Mouse (Mus musculus): ENCODE results near the gene Ppp1r18. TPM values are rescaled to one million over a fixed set of nuclear protein-coding genes. Genes with fewer than 3 reads are reported as not detected.

The Ppp1r18 gene
- polyA plus RNA-seq, 1 experiment from 2014 or later = 22.9 TPM

- peaks cover 16% of the 10 kb centered on the region; the same call in 1 of the 2 replicates for H3K36me3 ChIP-seq (ENCODE audit: control insufficient read depth, insufficient read depth, low read length)
- DNase-seq (ENCODE audit: low spot score) (peak; percentile 91), ATAC-seq (ENCODE audit: insufficient number of reproducible peaks, low FRiP score, low TSS enrichment, low read depth) (peak; percentile 88)
- peaks cover 6% of the 10 kb centered on the region; the same call in 1 of the 2 replicates for H3K4me1 ChIP-seq (ENCODE audit: control insufficient read depth, insufficient read depth, low read length)
- peak within 1 kb of the TSS; percentile 66 for H3K4me3 ChIP-seq (ENCODE audit: low read depth, low read length)
- H3K9ac ChIP-seq (ENCODE audit: low read length) = peak within 1 kb of the TSS; percentile 76
- under 1% methylated on average over 44 of the region's 47 CpGs for WGBS
- H3K27ac ChIP-seq (replicated peaks; ENCODE audit: low read depth, low read length) = peak within 1 kb of the TSS; percentile 77; the same call in 1 of the 2 replicates
- 0 out of 2 replicates have a peak, but pooled peaks cover 2% of the 10 kb centered on the region for H3K27me3 ChIP-seq (ENCODE audit: control insufficient read depth, insufficient read depth, low read length)
- H3K4me2 ChIP-seq (ENCODE audit: low read depth, severe bottlenecking) = peak within 1 kb of the TSS; percentile 92
- no peaks in the 10 kb centered on the region for H3K9me3 ChIP-seq (ENCODE audit: control insufficient read depth, low read length)
These were observed 42.1 kb upstream of the Ppp1r18 start, which contains the start of gene Flot1 for GRCm38 (mm10) chr17:35822964-35823937. Flot1 (plus strand) TSS chr17:35823230.

GRCm38 (mm10) chr17:35824402-35824801 lies 41.0 kb upstream of the Ppp1r18 start:
- Histone ChIP-seq H3K27ac (replicated peaks; ENCODE audit: low read depth, low read length) (no peak overlapping the region), H3K4me2 (ENCODE audit: low read depth, severe bottlenecking) (peak overlapping the region; percentile 92; the same call in 1 of the 2 replicates)

GRCm38 (mm10) chr17:35825109-35825850 lies 40.1 kb upstream of the Ppp1r18 start:
- H3K4me2 ChIP-seq (ENCODE audit: low read depth, severe bottlenecking) = no peak overlapping the region
- no peak for ATAC-seq (ENCODE audit: insufficient number of reproducible peaks, low FRiP score, low TSS enrichment, low read depth)
- no peak overlapping the region for H3K4me3 ChIP-seq (ENCODE audit: low read depth, low read length)
- DNase-seq (ENCODE audit: low spot score) = no peak
- H3K4me1 ChIP-seq (ENCODE audit: control insufficient read depth, insufficient read depth, low read length) = peaks cover 10% of the 10 kb centered on the region; the same call in 1 of the 2 replicates
- no peaks in the 10 kb centered on the region for H3K27me3 ChIP-seq (ENCODE audit: control insufficient read depth, insufficient read depth, low read length)
- no peaks in the 10 kb centered on the region for H3K9me3 ChIP-seq (ENCODE audit: control insufficient read depth, low read length)
- 95% methylated on average over 13 of the region's 13 CpGs for WGBS
- peaks cover 16% of the 10 kb centered on the region; the same call in 1 of the 2 replicates for H3K36me3 ChIP-seq (ENCODE audit: control insufficient read depth, insufficient read depth, low read length)
- no peak overlapping the region for H3K9ac ChIP-seq (ENCODE audit: low read length)
- H3K27ac ChIP-seq (replicated peaks; ENCODE audit: low read depth, low read length) = no peak overlapping the region

More at GRCm38 (mm10) chr17:35824402-35824801, 41.0 kb upstream of the Ppp1r18 start:
- Histone ChIP-seq H3K4me1 (ENCODE audit: control insufficient read depth, insufficient read depth, low read length) (peaks cover 6% of the 10 kb centered on the region; the same call in 1 of the 2 replicates), H3K27me3 (ENCODE audit: control insufficient read depth, insufficient read depth, low read length) (no peaks in the 10 kb centered on the region), H3K9ac (ENCODE audit: low read length) (no peak overlapping the region), H3K36me3 (ENCODE audit: control insufficient read depth, insufficient read depth, low read length) (peaks cover 16% of the 10 kb centered on the region; the same call in 1 of the 2 replicates), H3K4me3 (ENCODE audit: low read depth, low read length) (no peak overlapping the region), H3K9me3 (ENCODE audit: control insufficient read depth, low read length) (no peaks in the 10 kb centered on the region)
- WGBS = 43% methylated on average over 7 of the region's 7 CpGs
- no peak for ATAC-seq (ENCODE audit: insufficient number of reproducible peaks, low FRiP score, low TSS enrichment, low read depth)
- peak; percentile 52 for DNase-seq (ENCODE audit: low spot score)

- WGBS = under 1% methylated on average over 21 of the region's 21 CpGs
- no peak overlapping the region for H3K4me3 ChIP-seq (ENCODE audit: low read depth, low read length)
- no peak overlapping the region for H3K9ac ChIP-seq (ENCODE audit: low read length)
- DNase-seq (ENCODE audit: low spot score) = peak; percentile 88
- peaks cover 30% of the 10 kb centered on the region; the same call in 1 of the 2 replicates for H3K36me3 ChIP-seq (ENCODE audit: control insufficient read depth, insufficient read depth, low read length)
- no peaks in the 10 kb centered on the region for H3K27me3 ChIP-seq (ENCODE audit: control insufficient read depth, insufficient read depth, low read length)
- no peaks in the 10 kb centered on the region for H3K9me3 ChIP-seq (ENCODE audit: control insufficient read depth, low read length)
- peaks cover 10% of the 10 kb centered on the region; the same call in 1 of the 2 replicates for H3K4me1 ChIP-seq (ENCODE audit: control insufficient read depth, insufficient read depth, low read length)
- ATAC-seq (ENCODE audit: insufficient number of reproducible peaks, low FRiP score, low TSS enrichment, low read depth) = peak; percentile 22; the same call in 1 of the 2 replicates
- H3K27ac ChIP-seq (replicated peaks; ENCODE audit: low read depth, low read length) = no peak overlapping the region
- H3K4me2 ChIP-seq (ENCODE audit: low read depth, severe bottlenecking) = peak overlapping the region; percentile 12
These were observed 35.7 kb upstream of the Ppp1r18 start for GRCm38 (mm10) chr17:35829737-35830136.

GRCm38 (mm10) chr17:35832400-35833238 lies 32.8 kb upstream of the Ppp1r18 start:
- H3K4me2 ChIP-seq (ENCODE audit: low read depth, severe bottlenecking) = no peak overlapping the region
- 69% methylated on average over 8 of the region's 8 CpGs for WGBS
- no peaks in the 10 kb centered on the region for H3K27me3 ChIP-seq (ENCODE audit: control insufficient read depth, insufficient read depth, low read length)
- no peak for ATAC-seq (ENCODE audit: insufficient number of reproducible peaks, low FRiP score, low TSS enrichment, low read depth)
- H3K4me3 ChIP-seq (ENCODE audit: low read depth, low read length) = no peak overlapping the region
- peak; percentile 42 for DNase-seq (ENCODE audit: low spot score)
- no peak overlapping the region for H3K27ac ChIP-seq (replicated peaks; ENCODE audit: low read depth, low read length)
- H3K9ac ChIP-seq (ENCODE audit: low read length) = no peak overlapping the region
- peaks cover 33% of the 10 kb centered on the region for H3K36me3 ChIP-seq (ENCODE audit: control insufficient read depth, insufficient read depth, low read length)
- peaks cover 23% of the 10 kb centered on the region for H3K4me1 ChIP-seq (ENCODE audit: control insufficient read depth, insufficient read depth, low read length)
- no peaks in the 10 kb centered on the region for H3K9me3 ChIP-seq (ENCODE audit: control insufficient read depth, low read length)

GRCm38 (mm10) chr17:35833239-35833751 lies 32.1 kb upstream of the Ppp1r18 start:
- Histone ChIP-seq H3K9me3 (ENCODE audit: control insufficient read depth, low read length) (no peaks in the 10 kb centered on the region), H3K4me1 (ENCODE audit: control insufficient read depth, insufficient read depth, low read length) (peaks cover 23% of the 10 kb centered on the region), H3K27me3 (ENCODE audit: control insufficient read depth, insufficient read depth, low read length) (no peaks in the 10 kb centered on the region), H3K9ac (ENCODE audit: low read length) (no peak overlapping the region), H3K36me3 (ENCODE audit: control insufficient read depth, insufficient read depth, low read length) (peaks cover 29% of the 10 kb centered on the region), H3K4me2 (ENCODE audit: low read depth, severe bottlenecking) (no peak overlapping the region), H3K4me3 (ENCODE audit: low read depth, low read length) (no peak overlapping the region), H3K27ac (replicated peaks; ENCODE audit: low read depth, low read length) (no peak overlapping the region)
- 19% methylated on average over 5 of the region's 5 CpGs for WGBS
- ATAC-seq (ENCODE audit: insufficient number of reproducible peaks, low FRiP score, low TSS enrichment, low read depth) = no peak
- peak; percentile 50 for DNase-seq (ENCODE audit: low spot score)

- H3K4me3 ChIP-seq (ENCODE audit: low read depth, low read length) = no peak overlapping the region
- no peak overlapping the region for H3K9ac ChIP-seq (ENCODE audit: low read length)
- ATAC-seq (ENCODE audit: insufficient number of reproducible peaks, low FRiP score, low TSS enrichment, low read depth) (no peak), DNase-seq (ENCODE audit: low spot score) (no peak)
- H3K4me2 ChIP-seq (ENCODE audit: low read depth, severe bottlenecking) = 0 out of 2 replicates have a peak overlapping the region, but pooled peaks have one; percentile 15
- H3K4me1 ChIP-seq (ENCODE audit: control insufficient read depth, insufficient read depth, low read length) = peaks cover 23% of the 10 kb centered on the region
- H3K9me3 ChIP-seq (ENCODE audit: control insufficient read depth, low read length) = no peaks in the 10 kb centered on the region
- H3K36me3 ChIP-seq (ENCODE audit: control insufficient read depth, insufficient read depth, low read length) = peaks cover 29% of the 10 kb centered on the region
- WGBS = 65% methylated on average over 5 of the region's 5 CpGs
- no peak overlapping the region for H3K27ac ChIP-seq (replicated peaks; ENCODE audit: low read depth, low read length)
- no peaks in the 10 kb centered on the region for H3K27me3 ChIP-seq (ENCODE audit: control insufficient read depth, insufficient read depth, low read length)
These were observed 31.5 kb upstream of the Ppp1r18 start for GRCm38 (mm10) chr17:35833894-35834293.
